Mouse (Mus musculus) NIH3T3 (cell line): Measurements from ENCODE around the gene Cyp46a1.

Source experiments
- DNase-seq: peaks from one replicate; pipeline ENCODE4 v3.0.0-alpha.2; 2012; ENCODE audit warnings: low read depth

The Cyp46a1 gene

DNA sequence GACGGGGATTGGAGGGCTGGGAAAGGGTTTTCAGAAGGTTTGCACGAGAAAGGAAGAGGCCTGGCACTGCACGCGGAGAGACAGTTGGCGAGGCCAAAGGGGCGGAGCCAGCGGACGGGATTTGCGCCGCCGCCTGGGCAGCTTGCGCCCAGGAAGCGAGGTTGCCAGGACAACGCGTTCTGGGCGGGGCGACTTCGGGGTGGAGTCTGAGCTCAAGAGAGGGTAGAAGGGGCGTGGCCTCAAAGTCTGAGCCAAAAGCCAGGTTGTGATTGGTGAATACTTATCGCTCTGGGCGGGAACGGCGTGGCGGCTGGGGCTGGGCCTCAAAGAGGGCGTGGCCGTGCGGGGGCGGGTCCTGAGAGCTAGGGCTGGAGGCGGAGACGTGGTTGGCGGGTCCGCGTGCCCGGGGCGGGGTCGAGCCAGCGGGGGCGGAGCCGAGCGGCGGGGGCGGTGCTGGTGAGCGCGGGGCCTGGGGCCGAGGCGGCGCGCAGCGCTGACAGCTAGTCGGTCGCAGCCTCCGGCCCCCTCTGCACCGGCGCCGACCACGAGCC lies at the start of gene Cyp46a1:
Gene Cyp46a1, plus strand, starts transcription at position 487 of the 551 bp plus-strand sequence.
- peak; percentile 100 for DNase-seq

- DNase-seq = no peak
Measured at GRCm38 (mm10) chr12:108284455-108285224, 49.5 kb upstream of the Cyp46a1 start.

DNA sequence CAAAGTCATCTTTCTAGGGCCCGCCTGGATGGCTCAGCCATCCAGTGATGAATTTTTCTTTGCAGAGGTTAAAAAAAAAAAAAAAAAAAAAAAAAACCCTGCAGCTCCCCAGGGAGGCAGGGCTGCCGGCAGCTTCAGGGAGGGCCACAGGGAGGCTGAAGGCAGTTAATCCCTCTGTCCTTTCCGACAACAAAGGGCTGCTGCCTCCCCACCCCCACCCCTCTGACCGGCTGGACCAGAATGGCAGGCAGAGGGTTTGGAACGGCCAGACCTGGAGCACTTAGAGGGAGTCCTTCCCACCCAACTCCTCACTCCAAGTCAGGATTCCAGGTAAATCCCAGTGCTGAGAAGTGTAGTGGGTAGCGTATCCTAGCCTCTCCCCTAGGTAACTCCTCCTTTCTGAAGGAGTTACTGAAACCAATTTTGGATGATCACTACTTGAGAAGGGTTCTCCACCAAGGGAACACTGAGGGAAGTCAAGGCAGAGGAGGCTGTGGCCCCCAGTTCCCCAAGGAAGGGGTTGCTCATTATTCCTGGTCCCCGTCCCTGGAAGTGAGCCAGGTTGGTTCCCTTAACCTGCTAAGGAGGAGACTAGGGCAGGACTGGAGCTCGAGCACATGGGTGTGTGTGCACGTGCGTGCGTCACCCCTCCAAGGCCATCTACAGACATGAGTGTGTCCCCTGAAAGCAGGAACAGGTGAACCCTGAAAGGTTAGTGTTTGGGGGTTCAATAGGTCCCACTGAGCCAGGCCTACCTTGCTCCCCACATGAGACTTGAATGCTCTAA lies 48.8 kb upstream of the Cyp46a1 start:
- peak; percentile 33 for DNase-seq

- no peak for DNase-seq
Measured at GRCm38 (mm10) chr12:108286381-108286780, 47.8 kb upstream of the Cyp46a1 start.

DNA sequence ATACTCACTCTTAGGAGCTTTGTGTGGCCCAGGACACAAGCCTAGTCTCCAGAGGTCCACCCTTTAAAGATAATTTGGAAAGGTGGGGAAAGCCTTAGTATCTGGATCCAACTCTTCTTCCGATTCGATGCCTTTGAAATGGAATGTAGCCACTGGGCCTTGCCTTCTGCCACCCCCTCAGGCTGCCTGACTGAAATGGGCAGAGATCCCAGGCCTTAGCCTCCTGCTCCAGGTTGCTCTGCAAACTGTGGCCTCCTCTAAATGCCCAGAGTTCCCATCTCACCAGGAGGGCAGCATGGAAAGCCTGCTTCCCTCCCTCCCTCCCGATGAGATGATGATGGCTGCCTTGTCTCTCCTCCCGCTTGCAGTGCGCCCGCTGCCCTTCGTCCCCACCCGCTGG lies 47.2 kb upstream of the Cyp46a1 start:
- no peak for DNase-seq

DNA sequence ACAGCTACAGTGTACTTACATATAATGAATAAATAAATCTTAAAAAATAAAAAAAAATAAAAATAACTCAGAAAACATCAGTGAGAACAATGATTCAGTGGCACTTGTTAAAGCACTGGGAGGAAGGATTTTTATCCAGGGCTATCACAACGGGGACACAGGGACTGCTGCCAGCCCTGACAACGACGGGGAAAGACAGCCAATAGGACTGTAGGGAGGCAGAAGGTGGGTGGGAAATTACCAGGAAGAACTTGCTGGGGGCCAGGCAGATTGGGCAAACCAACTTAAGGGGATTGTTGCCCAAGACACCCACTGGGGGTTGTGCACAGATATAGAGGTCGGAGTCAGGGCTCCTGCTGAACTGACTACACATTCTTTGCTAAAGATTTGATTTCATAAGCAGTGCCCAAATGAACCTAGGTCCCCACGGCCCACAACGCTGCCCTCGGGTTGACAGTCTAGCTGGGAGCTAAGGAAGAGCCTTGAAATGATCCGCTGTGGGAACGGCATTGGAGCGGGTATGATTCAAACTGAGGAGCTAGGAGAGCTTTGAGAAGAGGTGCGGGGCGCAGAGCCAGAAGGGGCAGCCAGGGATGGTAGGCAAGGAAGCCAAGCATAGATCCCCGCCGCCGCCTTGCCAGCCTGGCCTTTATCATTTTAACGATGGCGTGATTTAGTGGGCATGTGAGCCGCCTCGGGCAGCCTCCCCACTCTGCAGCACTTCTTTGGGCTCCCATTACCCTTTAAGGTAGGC lies 45.9 kb upstream of the Cyp46a1 start:
- no peak for DNase-seq

GRCm38 (mm10) chr12:108292419-108292818 lies 41.8 kb upstream of the Cyp46a1 start:
- no peak for DNase-seq

GRCm38 (mm10) chr12:108292957-108293356 lies 41.2 kb upstream of the Cyp46a1 start:
- peak; percentile 82 for DNase-seq

DNA sequence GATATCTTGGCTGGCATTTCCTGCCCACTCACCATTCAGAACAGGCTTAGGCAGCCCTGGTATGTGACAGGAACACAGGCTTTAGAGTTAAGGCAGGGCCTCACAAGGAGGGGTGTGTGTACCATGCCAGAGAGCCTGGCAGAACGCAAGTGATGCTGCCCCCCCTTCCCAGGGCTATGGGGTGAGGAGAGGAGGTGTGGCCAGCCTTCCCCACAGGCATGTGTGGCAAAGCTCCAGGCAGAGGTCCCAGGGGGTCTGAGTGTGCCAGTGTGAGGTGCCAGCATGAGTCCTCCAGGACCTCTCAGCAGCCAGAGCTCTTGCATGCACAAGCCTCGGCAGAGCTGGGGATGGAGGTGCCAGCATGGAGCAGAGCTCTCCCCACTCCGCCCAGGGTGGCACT lies 39.6 kb upstream of the Cyp46a1 start:
- DNase-seq = peak; percentile 73

- DNase-seq = peak; percentile 69
Measured at GRCm38 (mm10) chr12:108297033-108297432, 37.1 kb upstream of the Cyp46a1 start.

DNA sequence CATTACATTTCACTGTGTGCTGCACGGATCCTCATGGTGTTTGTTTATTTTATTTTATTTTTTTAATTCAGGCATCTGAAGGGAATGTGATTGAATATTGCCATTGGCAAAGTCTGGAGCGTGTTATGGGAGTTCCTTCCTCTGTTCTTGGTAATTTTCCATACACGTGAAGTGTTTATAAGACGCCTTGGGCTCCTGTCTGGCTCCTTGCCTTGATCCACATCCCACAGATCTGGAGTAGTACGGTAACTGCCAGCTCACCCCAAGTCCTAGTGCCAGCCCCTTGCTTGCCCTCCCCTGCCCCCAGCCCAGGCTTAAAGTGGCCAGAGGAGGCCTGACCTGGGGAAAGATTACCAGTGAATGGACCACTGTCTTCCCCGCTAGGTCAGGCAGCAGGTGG lies 33.2 kb upstream of the Cyp46a1 start:
- peak; percentile 41 for DNase-seq

DNA sequence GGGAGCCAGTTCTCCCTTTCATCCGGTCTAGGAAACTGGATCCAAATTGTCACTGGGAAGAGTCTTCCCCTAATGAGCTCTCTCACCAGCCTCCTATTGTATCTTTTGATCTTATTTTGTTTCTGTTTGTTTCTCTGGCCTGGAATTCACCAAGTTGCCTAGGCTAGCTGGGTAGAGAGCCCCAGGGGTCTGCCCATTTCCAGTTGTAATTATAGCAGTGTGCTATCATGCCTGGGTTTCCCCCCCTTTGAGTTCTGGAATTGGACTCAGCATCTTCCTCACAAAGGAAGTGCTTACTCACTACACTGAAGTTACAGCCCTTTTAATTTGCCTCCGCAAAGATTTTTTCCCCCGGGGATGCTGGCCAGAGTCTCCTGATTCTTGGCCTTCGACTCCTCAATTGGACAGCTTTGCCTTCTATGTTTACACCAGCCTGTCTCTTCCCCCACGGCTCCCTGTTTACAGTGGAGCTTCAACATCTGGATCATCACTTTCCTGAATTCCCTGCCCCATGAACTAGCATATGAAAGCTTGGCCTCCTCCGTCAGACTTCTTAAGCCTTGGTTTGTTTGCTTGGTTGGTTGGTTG lies 30.3 kb upstream of the Cyp46a1 start:
- peak; percentile 82 for DNase-seq

- peak; percentile 54 for DNase-seq
Measured at GRCm38 (mm10) chr12:108305172-108305571, 29.0 kb upstream of the Cyp46a1 start.

GRCm38 (mm10) chr12:108305812-108306794 lies 28.1 kb upstream of the Cyp46a1 start, which contains the start of gene Hhipl1:
Hhipl1 (plus strand) TSS chr12:108306270.
- peak; percentile 66 for DNase-seq

GRCm38 (mm10) chr12:108307553-108307952 lies 26.6 kb upstream of the Cyp46a1 start:
- DNase-seq = peak; percentile 69

GRCm38 (mm10) chr12:108308363-108308856 lies 25.8 kb upstream of the Cyp46a1 start:
- DNase-seq = peak; percentile 94

GRCm38 (mm10) chr12:108309116-108309794 lies 24.9 kb upstream of the Cyp46a1 start:
- DNase-seq = peak; percentile 93

DNA sequence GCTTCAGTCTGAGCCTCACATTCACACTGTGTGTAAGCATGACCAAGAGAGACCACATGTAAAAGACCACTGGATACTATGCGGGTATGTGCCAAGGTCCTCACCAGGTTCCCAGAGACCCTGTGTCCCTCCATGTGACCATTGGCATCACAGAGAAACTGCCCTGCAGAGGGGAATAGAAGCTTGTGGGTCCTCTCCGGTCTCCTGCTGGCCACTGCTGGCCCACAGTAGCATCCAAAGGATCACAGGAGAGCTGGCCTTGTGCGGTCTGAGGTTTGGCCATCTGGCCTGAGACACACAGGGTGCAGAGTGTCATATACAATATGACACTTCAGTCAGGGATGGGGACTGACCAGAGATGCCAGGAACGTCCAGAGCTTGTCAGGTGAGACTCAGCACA lies 24.1 kb upstream of the Cyp46a1 start:
- DNase-seq = no peak

DNA sequence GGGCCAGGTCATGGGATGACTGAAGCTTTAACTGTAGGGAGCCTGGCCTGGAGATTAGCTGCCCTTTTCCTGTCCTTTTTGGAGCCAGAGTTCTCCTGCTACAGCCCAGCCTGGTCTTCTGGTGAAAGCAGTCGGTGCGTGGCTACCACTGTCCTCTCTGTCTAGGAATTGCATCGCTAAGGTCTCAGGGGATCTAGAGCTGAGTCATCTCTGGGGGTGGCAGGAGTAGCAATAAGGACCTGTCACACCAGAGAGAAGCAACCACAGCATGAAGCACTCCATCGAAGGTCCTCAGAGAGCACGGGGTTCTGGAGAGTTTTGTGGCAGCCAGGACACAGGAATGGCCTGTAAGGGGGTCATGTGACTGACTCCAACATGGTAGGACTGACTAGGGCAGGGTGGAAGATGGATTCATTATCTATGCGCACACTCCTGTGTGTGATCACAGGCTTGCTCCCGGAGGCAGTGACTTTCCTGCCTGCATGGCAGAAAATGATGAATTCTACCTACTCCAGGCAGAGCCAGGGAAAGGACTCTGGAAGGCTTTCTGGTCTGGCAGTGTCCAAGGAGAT lies 23.6 kb upstream of the Cyp46a1 start:
- DNase-seq = peak; percentile 50
